Mouse (Mus musculus): ENCODE data around the gene Mag. TPM values are rescaled to one million over a fixed set of nuclear protein-coding genes. Genes with fewer than 3 reads are reported as not detected.
A peak's percentile ranks its signal among the peaks of the same experiment; 100 is the strongest.
"Not testable (repeated sequence)": the region's sequence is repeated elsewhere in the genome, so short reads cannot be mapped to it uniquely, and the experiment has no call there.

Gene Mag
- polyA plus RNA-seq, 1 experiment = 0.94 TPM

GRCm38 (mm10) chr7:30924071-30924470, 9.4 kb upstream of the Mag start:
- no peak for DNase-seq
- Histone ChIP-seq H3K4me1 (ENCODE audit: control insufficient read depth, insufficient read depth, low read length) (no peaks in the 10 kb centered on the region), H3K27ac (ENCODE audit: insufficient read depth, low read depth, low read length) (no peak overlapping the region), H3K36me3 (ENCODE audit: control insufficient read depth, insufficient read depth, low read length) (no peaks in the 10 kb centered on the region), H3K4me3 (ENCODE audit: insufficient read depth, low read depth, low read length) (no peak overlapping the region), H3K27me3 (replicated peaks; ENCODE audit: control insufficient read depth, insufficient read depth, low read length) (no peaks in the 10 kb centered on the region)
- 57% methylated on average over 3 of the region's 3 CpGs for WGBS
- no peak for TF ChIP-seq POLR2A (IDR thresholded peaks at IDR 0.05; ENCODE audit: low read depth, low read length)
- TF ChIP-seq CTCF (conservative IDR thresholded peaks at IDR 0.05; ENCODE audit: insufficient read depth, insufficient read length, low read depth, low read length) = no peak

GRCm38 (mm10) chr7:30922490-30922889, 7.8 kb upstream of the Mag start:
- 44% methylated on average over 3 of the region's 3 CpGs for WGBS
- DNase-seq; H3K36me3 ChIP-seq (ENCODE audit: control insufficient read depth, insufficient read depth, low read length); H3K4me1 ChIP-seq (ENCODE audit: control insufficient read depth, insufficient read depth, low read length); H3K4me3 ChIP-seq (ENCODE audit: insufficient read depth, low read depth, low read length); H3K27me3 ChIP-seq (replicated peaks; ENCODE audit: control insufficient read depth, insufficient read depth, low read length); H3K27ac ChIP-seq (ENCODE audit: insufficient read depth, low read depth, low read length): not testable (repeated sequence)

DNA sequence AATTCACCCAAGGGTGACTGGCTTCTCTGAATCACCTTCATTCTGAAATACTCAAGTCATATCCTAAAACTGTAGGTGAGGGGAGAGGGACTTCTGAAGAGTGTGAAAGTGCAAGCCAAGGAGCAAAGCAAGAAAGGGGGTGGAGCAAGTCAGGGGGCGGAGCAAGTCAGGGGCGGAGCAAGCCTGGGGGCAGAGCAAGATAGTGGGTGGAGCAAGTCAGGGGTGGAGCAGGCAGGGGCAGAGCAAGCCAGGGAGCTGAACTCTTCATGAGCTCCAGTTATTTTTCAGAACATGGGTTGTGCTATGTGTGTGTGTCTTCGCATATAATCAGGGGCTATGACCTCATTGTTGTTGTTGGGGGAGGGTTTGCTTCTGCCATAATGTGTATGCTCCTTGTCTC, 5.5 kb upstream of the Mag start:
- no peak for DNase-seq
- no peaks in the 10 kb centered on the region for H3K4me1 ChIP-seq (ENCODE audit: control insufficient read depth, insufficient read depth, low read length)
- WGBS = 68% methylated on average over 3 of the region's 3 CpGs
- no peak for TF ChIP-seq CTCF (conservative IDR thresholded peaks at IDR 0.05; ENCODE audit: insufficient read depth, insufficient read length, low read depth, low read length)
- TF ChIP-seq POLR2A (IDR thresholded peaks at IDR 0.05; ENCODE audit: low read depth, low read length) = no peak
- no peak overlapping the region for H3K27ac ChIP-seq (ENCODE audit: insufficient read depth, low read depth, low read length)
- no peak overlapping the region for H3K4me3 ChIP-seq (ENCODE audit: insufficient read depth, low read depth, low read length)
- no peaks in the 10 kb centered on the region for H3K36me3 ChIP-seq (ENCODE audit: control insufficient read depth, insufficient read depth, low read length)
- no peaks in the 10 kb centered on the region for H3K27me3 ChIP-seq (replicated peaks; ENCODE audit: control insufficient read depth, insufficient read depth, low read length)

DNA sequence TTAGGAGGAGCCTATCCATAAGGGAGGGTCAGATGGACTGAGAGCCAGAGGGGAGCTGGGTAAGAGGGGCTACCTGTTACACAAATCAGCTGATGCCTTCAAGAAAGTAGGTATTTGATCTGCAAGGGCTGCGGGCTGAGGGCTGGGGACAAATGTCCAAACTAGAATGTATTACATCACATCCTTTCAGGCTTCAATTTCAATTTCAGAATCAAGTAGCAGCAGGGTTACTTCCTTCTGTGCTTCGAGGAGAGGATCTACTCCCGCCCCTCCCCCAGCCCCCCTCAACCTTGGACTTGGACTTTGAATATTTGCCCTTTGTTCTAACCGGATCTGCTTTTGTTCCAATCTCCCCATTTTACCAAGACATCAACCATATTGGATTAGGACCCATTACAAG, 2.5 kb upstream of the Mag start:
- Histone ChIP-seq H3K27me3 (replicated peaks; ENCODE audit: control insufficient read depth, insufficient read depth, low read length) (no peaks in the 10 kb centered on the region), H3K36me3 (ENCODE audit: control insufficient read depth, insufficient read depth, low read length) (no peaks in the 10 kb centered on the region), H3K27ac (ENCODE audit: insufficient read depth, low read depth, low read length) (no peak overlapping the region), H3K4me1 (ENCODE audit: control insufficient read depth, insufficient read depth, low read length) (no peaks in the 10 kb centered on the region), H3K4me3 (ENCODE audit: insufficient read depth, low read depth, low read length) (no peak overlapping the region)
- TF ChIP-seq CTCF (conservative IDR thresholded peaks at IDR 0.05; ENCODE audit: insufficient read depth, insufficient read length, low read depth, low read length) (no peak), POLR2A (IDR thresholded peaks at IDR 0.05; ENCODE audit: low read depth, low read length) (no peak)
- 42% methylated on average over 4 of the region's 4 CpGs for WGBS
- DNase-seq = no peak

DNA sequence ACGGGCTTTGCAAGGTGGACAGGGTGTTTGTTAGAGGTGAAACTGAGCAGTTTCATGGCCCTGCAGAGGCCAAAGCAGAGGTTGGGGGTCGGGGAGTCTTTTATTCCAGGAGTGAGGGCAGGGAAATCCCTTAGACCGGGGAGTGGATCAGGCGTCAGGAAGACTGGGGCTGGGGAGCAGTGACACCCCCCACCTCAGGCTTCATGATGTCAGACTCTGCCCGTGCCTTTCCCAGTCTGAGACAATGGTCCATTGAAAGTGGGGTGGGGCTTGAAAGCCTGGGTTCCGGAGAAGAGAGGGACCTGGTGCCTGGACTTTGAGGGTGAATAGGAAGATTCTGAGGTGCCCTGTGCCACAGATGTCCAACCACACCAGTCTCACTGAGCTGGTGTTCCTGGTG, 2.0 kb upstream of the Mag start:
- Histone ChIP-seq H3K27ac (ENCODE audit: insufficient read depth, low read depth, low read length) (no peak overlapping the region), H3K36me3 (ENCODE audit: control insufficient read depth, insufficient read depth, low read length) (no peaks in the 10 kb centered on the region), H3K4me1 (ENCODE audit: control insufficient read depth, insufficient read depth, low read length) (no peaks in the 10 kb centered on the region), H3K27me3 (replicated peaks; ENCODE audit: control insufficient read depth, insufficient read depth, low read length) (no peaks in the 10 kb centered on the region), H3K4me3 (ENCODE audit: insufficient read depth, low read depth, low read length) (no peak overlapping the region)
- DNase-seq = no peak
- 34% methylated on average over 6 of the region's 6 CpGs for WGBS
- no peak for TF ChIP-seq POLR2A (IDR thresholded peaks at IDR 0.05; ENCODE audit: low read depth, low read length)
- no peak for TF ChIP-seq CTCF (conservative IDR thresholded peaks at IDR 0.05; ENCODE audit: insufficient read depth, insufficient read length, low read depth, low read length)

- no peak for TF ChIP-seq POLR2A (IDR thresholded peaks at IDR 0.05; ENCODE audit: low read depth, low read length)
These were observed 4.9 kb downstream of the Mag start for GRCm38 (mm10) chr7:30909773-30910172.

GRCm38 (mm10) chr7:30908992-30909431, 5.7 kb downstream of the Mag start:
- no peak for DNase-seq
- WGBS = 24% methylated on average over 17 of the region's 17 CpGs
- TF ChIP-seq POLR2A (IDR thresholded peaks at IDR 0.05; ENCODE audit: low read depth, low read length) (no peak), CTCF (conservative IDR thresholded peaks at IDR 0.05; ENCODE audit: insufficient read depth, insufficient read length, low read depth, low read length) (no peak)
- Histone ChIP-seq H3K36me3 (ENCODE audit: control insufficient read depth, insufficient read depth, low read length) (no peaks in the 10 kb centered on the region), H3K4me1 (ENCODE audit: control insufficient read depth, insufficient read depth, low read length) (no peaks in the 10 kb centered on the region), H3K27ac (ENCODE audit: insufficient read depth, low read depth, low read length) (no peak overlapping the region), H3K4me3 (ENCODE audit: insufficient read depth, low read depth, low read length) (peak overlapping the region; percentile 19), H3K27me3 (replicated peaks; ENCODE audit: control insufficient read depth, insufficient read depth, low read length) (no peaks in the 10 kb centered on the region)

More at GRCm38 (mm10) chr7:30909773-30910172, 4.9 kb downstream of the Mag start:
- WGBS = 63% methylated on average over 6 of the region's 6 CpGs
- no peaks in the 10 kb centered on the region for H3K4me1 ChIP-seq (ENCODE audit: control insufficient read depth, insufficient read depth, low read length)
- DNase-seq = no peak
- no peaks in the 10 kb centered on the region for H3K36me3 ChIP-seq (ENCODE audit: control insufficient read depth, insufficient read depth, low read length)
- no peak overlapping the region for H3K4me3 ChIP-seq (ENCODE audit: insufficient read depth, low read depth, low read length)
- H3K27ac ChIP-seq (ENCODE audit: insufficient read depth, low read depth, low read length) = no peak overlapping the region
- no peaks in the 10 kb centered on the region for H3K27me3 ChIP-seq (replicated peaks; ENCODE audit: control insufficient read depth, insufficient read depth, low read length)
